Mouse (Mus musculus): ENCODE data around the gene Pet100.

DNA sequence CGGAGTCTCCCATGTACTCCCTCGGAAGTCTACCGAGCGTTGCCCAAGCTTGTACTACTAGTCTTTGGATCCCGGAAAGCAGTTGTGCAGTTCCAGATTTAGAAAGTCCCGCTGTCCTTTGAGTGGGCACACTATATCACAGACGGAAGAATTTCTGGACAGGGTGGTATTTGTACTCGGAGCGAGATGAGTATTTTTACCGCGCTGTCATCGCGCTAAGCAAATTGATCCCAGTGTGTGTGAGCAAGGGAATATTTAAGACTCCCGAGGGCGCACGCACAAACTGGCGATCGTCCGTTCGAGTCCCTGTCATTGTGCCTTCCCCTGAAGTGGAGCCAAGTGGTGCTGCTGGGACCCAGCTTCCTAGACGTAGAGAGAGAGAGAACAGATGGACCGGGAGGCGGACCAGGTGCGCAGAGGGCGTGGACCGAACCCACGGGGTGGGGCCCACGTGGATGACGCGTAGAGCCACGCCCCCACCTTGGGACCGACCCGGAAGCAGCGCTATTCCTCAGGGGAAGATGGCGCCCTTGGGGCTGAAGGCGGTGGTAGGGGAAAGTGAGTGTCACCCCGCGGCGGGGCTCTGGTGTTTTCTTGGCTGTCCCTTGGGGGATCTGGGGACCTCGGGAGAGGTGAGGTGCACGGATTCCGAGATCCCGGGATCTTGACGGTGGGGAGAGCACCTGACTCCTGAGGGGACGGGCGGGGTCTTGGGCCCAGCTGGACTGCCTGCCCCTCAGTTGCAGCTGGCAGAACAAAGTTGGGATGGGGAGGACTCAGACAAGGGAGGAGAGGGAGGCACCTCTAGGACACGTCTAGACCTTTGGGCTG, 9.5 kb downstream of the Pet100 start, which contains the start of gene Stxbp2:
- TF ChIP-seq CTCF (IDR thresholded peaks at IDR 0.05) (peak; percentile 25), EP300 (IDR thresholded peaks at IDR 0.05) (no peak)

Data from lung, postnatal 0 days (tissue).